29 mouse cellular contexts compared by ENCODE assay signal in the genomic region with DNA sequence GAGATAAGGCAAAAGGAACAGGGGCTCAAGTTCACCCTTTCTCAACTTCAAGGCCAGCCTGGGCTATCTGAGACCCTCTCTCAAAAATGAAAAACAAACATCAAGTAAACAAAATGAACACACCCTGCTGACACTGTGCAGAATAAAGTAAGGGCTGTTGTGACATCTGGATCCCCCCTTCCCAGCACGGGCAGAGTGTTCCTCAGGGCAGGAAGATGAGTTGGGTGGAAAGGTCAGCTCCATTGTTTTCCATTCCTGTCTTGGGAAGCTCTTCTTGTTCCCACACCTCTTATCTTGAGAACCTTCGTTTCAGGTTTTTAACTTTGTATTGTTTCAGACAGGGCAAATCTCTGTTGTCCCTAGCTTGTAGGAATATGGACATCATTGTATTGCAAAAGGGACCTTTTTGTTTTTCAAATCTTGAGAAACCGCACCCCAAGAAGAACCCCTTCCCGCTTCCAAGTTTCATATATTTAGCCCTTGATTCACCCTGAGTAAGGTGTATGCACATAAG.
DNase-seq lines count a peak whose midpoint lies in the region; ATAC-seq and TF ChIP-seq lines count a peak whose summit lies in the region.
"Had no signal": no experiment of that assay in that cellular context is flagged by ENCODE, and none has a peak within 500 bp of the region (broad histone marks: within the 10 kb centered on the region; RNA-seq: fewer than 3 reads in every experiment).

No protein-coding gene starts in this region.

- TF ChIP-seq CTCF in heart, postnatal 0 days (IDR thresholded peaks at IDR 0.05; ENCODE audit: low read depth): no peak
- no peak for TF ChIP-seq CTCF in ES-Bruce4 (IDR thresholded peaks at IDR 0.05; ENCODE audit: low read depth, low read length)

- TF ChIP-seq POLR2A in ES-Bruce4 (IDR thresholded peaks at IDR 0.05; ENCODE audit: insufficient read depth, low read length): no peak

- no peak for ATAC-seq in heart, postnatal 0 days (ENCODE audit: insufficient read depth, low read depth)
- ATAC-seq in CD4-positive, CD25-positive, alpha-beta regulatory T cell, adult 4 months: no peak
- ATAC-seq: activated CD4-positive, CD25-positive, alpha-beta regulatory T cell, adult 4 months; forebrain, embryonic 14.5 days; forebrain, embryonic 16.5 days; Patski had no signal

- no peaks in the 10 kb centered on the region for H3K27me3 ChIP-seq in heart, postnatal 0 days (ENCODE audit: control insufficient read depth, insufficient read depth, low read length)
- no peaks in the 10 kb centered on the region for H3K27me3 ChIP-seq in ES-Bruce4 (ENCODE audit: control insufficient read depth, insufficient read depth, low read length, poor library complexity, severe bottlenecking)
- H3K27me3 ChIP-seq in midbrain, embryonic 10.5 days (ENCODE audit: low read depth, poor library complexity, severe bottlenecking): no peaks in the 10 kb centered on the region
- H3K27me3 ChIP-seq: CH12.LX; embryonic facial prominence, embryonic 13.5 days; embryonic facial prominence, embryonic 15.5 days; forebrain, embryonic 12.5 days; Patski had no signal

- no peaks in the 10 kb centered on the region for H3K9me3 ChIP-seq in heart, postnatal 0 days (replicated peaks; ENCODE audit: control insufficient read depth, low read length)
- peaks cover 3% of the 10 kb centered on the region; the same call in 1 of the 2 replicates for H3K9me3 ChIP-seq in ES-Bruce4 (replicated peaks; ENCODE audit: control insufficient read depth, insufficient read depth, low read length, poor library complexity, severe bottlenecking)
- no peaks in the 10 kb centered on the region for H3K9me3 ChIP-seq in midbrain, embryonic 10.5 days (replicated peaks)
- H3K9me3 ChIP-seq: embryonic facial prominence, embryonic 13.5 days; embryonic facial prominence, embryonic 15.5 days; forebrain, embryonic 10.5 days; forebrain, embryonic 12.5 days had no signal

- H3K4me1 ChIP-seq in heart, postnatal 0 days (ENCODE audit: control insufficient read depth, insufficient read depth): peaks cover 7% of the 10 kb centered on the region; the same call in 1 of the 2 replicates
- peaks cover 3% of the 10 kb centered on the region for H3K4me1 ChIP-seq in ES-Bruce4 (ENCODE audit: control insufficient read depth, insufficient read depth, low read length)
- no peaks in the 10 kb centered on the region for H3K4me1 ChIP-seq in midbrain, embryonic 10.5 days
- H3K4me1 ChIP-seq: embryonic facial prominence, embryonic 13.5 days; embryonic facial prominence, embryonic 15.5 days; forebrain, embryonic 10.5 days; forebrain, embryonic 12.5 days had no signal

- WGBS in heart, postnatal 0 days: 64% methylated on average over 4 of the region's 4 CpGs
- WGBS in midbrain, embryonic 10.5 days: 75% methylated on average over 4 of the region's 4 CpGs

- TF ChIP-seq EP300 in heart, postnatal 0 days (IDR thresholded peaks at IDR 0.05; ENCODE audit: low read depth): 0 out of 2 replicates have a peak, but pooled peaks have one; percentile 19
- peak; percentile 68 for TF ChIP-seq EP300 in ES-Bruce4 (IDR thresholded peaks at IDR 0.05; ENCODE audit: insufficient read depth, low read depth, low read length)

- H3K27ac ChIP-seq in heart, postnatal 0 days (ENCODE audit: low read depth): no peak overlapping the region
- H3K27ac ChIP-seq in ES-Bruce4 (ENCODE audit: insufficient read depth, low read length): no peak overlapping the region
- H3K27ac ChIP-seq in midbrain, embryonic 10.5 days (replicated peaks): no peak overlapping the region
- H3K27ac ChIP-seq: embryonic facial prominence, embryonic 13.5 days; embryonic facial prominence, embryonic 15.5 days; forebrain, embryonic 10.5 days; forebrain, embryonic 12.5 days had no signal

- H3K9ac ChIP-seq in heart, postnatal 0 days (replicated peaks; ENCODE audit: low read depth, low read length): no peak overlapping the region
- H3K9ac ChIP-seq in ES-Bruce4 (ENCODE audit: low read depth, poor library complexity, severe bottlenecking): no peak overlapping the region
- H3K9ac ChIP-seq: embryonic facial prominence, embryonic 13.5 days; embryonic facial prominence, embryonic 15.5 days; forebrain, embryonic 12.5 days had no signal

- no peak overlapping the region for H3K4me3 ChIP-seq in heart, postnatal 0 days (ENCODE audit: low read depth, low read length)
- H3K4me3 ChIP-seq in ES-Bruce4 (ENCODE audit: low read depth, low read length): no peak overlapping the region
- H3K4me3 ChIP-seq in midbrain, embryonic 10.5 days: no peak overlapping the region
- H3K4me3 ChIP-seq: embryonic facial prominence, embryonic 13.5 days; embryonic facial prominence, embryonic 15.5 days; erythroblast, embryonic 14.5 days; forebrain, embryonic 10.5 days; forebrain, embryonic 12.5 days had no signal

- no peak for DNase-seq in heart, postnatal 0 days (ENCODE audit: low spot score)
- no peak for DNase-seq in heart, adult 18-20 months
- DNase-seq in ES-CJ7 (ENCODE audit: low read depth, low spot score) (peak; percentile 64), ZHBTc4 (ENCODE audit: low read depth, low spot score) (peak; percentile 56)
- DNase-seq in urinary bladder, postnatal 14 days (ENCODE audit: low spot score): no peak
- DNase-seq in midbrain, embryonic 10.5 days (ENCODE audit: low spot score): no peak
- DNase-seq: adrenal gland, adult 8-10 months; adrenal gland, postnatal 14 days; adrenal gland, postnatal 36 days; cerebellum, adult 11 months; cerebellum, adult 18-20 months; cerebellum, adult 8-10 months; cerebellum, adult 9-11 months; cerebellum, postnatal 14 days; cerebellum, postnatal 36 days; embryo, embryonic 11 days had no signal

- no peaks in the 10 kb centered on the region for H3K36me3 ChIP-seq in heart, postnatal 0 days (replicated peaks; ENCODE audit: control insufficient read depth, insufficient read depth, low read length)
- no peaks in the 10 kb centered on the region for H3K36me3 ChIP-seq in ES-Bruce4 (ENCODE audit: control insufficient read depth, insufficient read depth, low read length, poor library complexity, severe bottlenecking)
- no peaks in the 10 kb centered on the region for H3K36me3 ChIP-seq in midbrain, embryonic 10.5 days
- H3K36me3 ChIP-seq: embryonic facial prominence, embryonic 13.5 days; embryonic facial prominence, embryonic 15.5 days; forebrain, embryonic 10.5 days; forebrain, embryonic 12.5 days; G1E had no signal

- H3K4me2 ChIP-seq in heart, postnatal 0 days (ENCODE audit: low read depth, low read length): no peak overlapping the region
- H3K4me2 ChIP-seq: embryonic facial prominence, embryonic 13.5 days; embryonic facial prominence, embryonic 15.5 days; forebrain, embryonic 12.5 days had no signal

Comparison
In these comparisons a context has a peak if more than half of its experiments do, and no peak if none do; other contexts are left out.
1. DNase-seq: peak in ES-CJ7 (single experiment) and ZHBTc4 (single experiment); none in heart, postnatal 0 days (single experiment), heart, adult 18-20 months (0 of 2), urinary bladder, postnatal 14 days (single experiment) and midbrain, embryonic 10.5 days (single experiment).